Mouse (Mus musculus) forebrain, embryonic 11.5 days (tissue): ENCODE data around the gene Nags. TPM values are rescaled to one million over a fixed set of nuclear protein-coding genes. Genes with fewer than 3 reads are reported as not detected.
A peak's percentile ranks its signal among the peaks of the same experiment; 100 is the strongest.
"Not testable (repeated sequence)": the region's sequence is repeated elsewhere in the genome, so short reads cannot be mapped to it uniquely, and the experiment has no call there.

Source experiments
- ATAC-seq: fragments of 200-750 bp; cut with Nextera tagmentation; replicated peaks from 2 replicates; pipeline ENCODE4 v1.8.0; 2017; ENCODE audit warnings: moderate TSS enrichment; ENCODE audit not compliant: low FRiP score
- DNase-seq: peaks from one replicate; pipeline ENCODE4 v3.0.0-alpha.2; 2017; ENCODE audit warnings: low spot score
- H3K27ac ChIP-seq: fragments of 300-500 bp; sonication (generic); 2 replicates; pipeline ENCODE4 v1.5.1; 2014; ENCODE audit warnings: low read depth, low read length
- H3K27me3 ChIP-seq: fragments of 300-500 bp; sonication (generic); 2 replicates; pipeline ENCODE4 v1.6.1; 2014; ENCODE audit warnings: mild to moderate bottlenecking, low read length, mixed read lengths; ENCODE audit not compliant: control insufficient read depth, insufficient read depth
- H3K36me3 ChIP-seq: fragments of 300-500 bp; sonication (generic); 2 replicates; pipeline ENCODE4 v1.6.1; 2014; ENCODE audit warnings: mild to moderate bottlenecking, low read length, moderate library complexity, mixed read lengths; ENCODE audit not compliant: control insufficient read depth, insufficient read depth
- H3K4me1 ChIP-seq: fragments of 300-500 bp; sonication (generic); replicated peaks from 2 replicates; pipeline ENCODE4 v1.6.1; 2014; ENCODE audit warnings: low read length, mixed read lengths; ENCODE audit not compliant: control insufficient read depth, insufficient read depth
- H3K4me2 ChIP-seq: fragments of 300-500 bp; sonication (generic); 2 replicates; pipeline ENCODE4 v1.6.1; 2014; ENCODE audit warnings: low read depth, mild to moderate bottlenecking, low read length, moderate library complexity, mixed read lengths; ENCODE audit not compliant: severe bottlenecking
- H3K4me3 ChIP-seq: fragments of 300-500 bp; sonication (generic); 2 replicates; pipeline ENCODE4 v1.5.1; 2014; ENCODE audit warnings: low read depth, low read length
- H3K9ac ChIP-seq: fragments of 300-500 bp; sonication (generic); 2 replicates; pipeline ENCODE4 v1.6.1; 2014; ENCODE audit warnings: low read length
- H3K9me3 ChIP-seq: fragments of 300-500 bp; sonication (generic); 2 replicates; pipeline ENCODE4 v1.6.1; 2016; ENCODE audit warnings: low read length, mixed read lengths; ENCODE audit not compliant: control insufficient read depth
- WGBS: fragments of 180-500 bp; shearing (Covaris S2); extraction: QIAGEN DNeasy Blood & Tissue Kit; methylation state at CpG from one replicate; pipeline ENCODE4 v1.1.7; 2014; 5-methylcytosine and 5-hydroxymethylcytosine counted together
- polyA plus RNA-seq: library from polyadenylated mRNA; unstranded; fragments of >200 nt; fragmentation: Nextera tagmentation; extraction: Ambion mirVana; gene quantifications from 2 replicates; pipeline ENCODE4 v1.2.1, GENCODE M21; 2014

The Nags gene
- polyA plus RNA-seq, 1 experiment from 2014 or later = not detected

GRCm38 (mm10) chr11:102144957-102145470 lies 299 bp upstream of the Nags start:
- Histone ChIP-seq H3K4me1 (peaks cover 11% of the 10 kb centered on the region), H3K36me3 (no peaks in the 10 kb centered on the region), H3K27me3 (peaks cover 51% of the 10 kb centered on the region), H3K4me2 (peak overlapping the region; percentile 31; the same call in 1 of the 2 replicates), H3K9me3 (no peaks in the 10 kb centered on the region), H3K4me3 (peak overlapping the region; percentile 15; the same call in 1 of the 2 replicates), H3K9ac (no peak overlapping the region), H3K27ac (no peak overlapping the region)
- ATAC-seq (no peak), DNase-seq (no peak)
- WGBS = 23% methylated on average over 13 of the region's 13 CpGs

- ATAC-seq (no peak), DNase-seq (no peak)
- Histone ChIP-seq H3K36me3 (no peaks in the 10 kb centered on the region), H3K4me3 (0 out of 2 replicates have a peak overlapping the region, but pooled peaks have one; percentile 15), H3K4me2 (no peak overlapping the region), H3K4me1 (peaks cover 11% of the 10 kb centered on the region), H3K9me3 (no peaks in the 10 kb centered on the region), H3K9ac (no peak overlapping the region), H3K27ac (no peak overlapping the region), H3K27me3 (peaks cover 51% of the 10 kb centered on the region)
- WGBS = 6% methylated on average over 16 of the region's 16 CpGs
These were observed 692 bp downstream of the Nags start for GRCm38 (mm10) chr11:102146005-102146404.

DNA sequence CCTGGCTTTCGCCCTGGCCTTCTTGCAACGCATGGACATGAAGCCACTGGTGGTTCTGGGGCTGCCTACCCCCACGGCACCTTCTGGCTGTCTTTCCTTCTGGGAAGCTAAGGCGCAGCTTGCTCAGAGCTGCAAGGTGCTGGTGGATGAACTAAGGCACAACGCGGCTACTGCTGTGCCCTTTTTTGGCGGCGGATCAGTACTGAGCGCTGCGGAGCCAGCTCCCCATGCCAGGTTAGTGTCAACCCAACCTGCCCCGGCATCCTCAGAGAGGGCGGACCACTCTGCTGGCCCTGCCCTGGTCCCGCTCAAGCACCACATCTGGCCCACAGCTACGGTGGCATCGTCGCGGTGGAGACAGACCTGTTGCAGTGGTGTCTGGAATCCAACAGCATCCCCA lies 1.2 kb downstream of the Nags start:
- no peak overlapping the region for H3K4me3 ChIP-seq
- no peak overlapping the region for H3K27ac ChIP-seq
- peaks cover 11% of the 10 kb centered on the region for H3K4me1 ChIP-seq
- no peak overlapping the region for H3K9ac ChIP-seq
- no peak overlapping the region for H3K4me2 ChIP-seq
- no peak for ATAC-seq
- 8% methylated on average over 17 of the region's 17 CpGs for WGBS
- no peak for DNase-seq
- H3K27me3 ChIP-seq = peaks cover 51% of the 10 kb centered on the region
- H3K9me3 ChIP-seq = no peaks in the 10 kb centered on the region
- no peaks in the 10 kb centered on the region for H3K36me3 ChIP-seq

DNA sequence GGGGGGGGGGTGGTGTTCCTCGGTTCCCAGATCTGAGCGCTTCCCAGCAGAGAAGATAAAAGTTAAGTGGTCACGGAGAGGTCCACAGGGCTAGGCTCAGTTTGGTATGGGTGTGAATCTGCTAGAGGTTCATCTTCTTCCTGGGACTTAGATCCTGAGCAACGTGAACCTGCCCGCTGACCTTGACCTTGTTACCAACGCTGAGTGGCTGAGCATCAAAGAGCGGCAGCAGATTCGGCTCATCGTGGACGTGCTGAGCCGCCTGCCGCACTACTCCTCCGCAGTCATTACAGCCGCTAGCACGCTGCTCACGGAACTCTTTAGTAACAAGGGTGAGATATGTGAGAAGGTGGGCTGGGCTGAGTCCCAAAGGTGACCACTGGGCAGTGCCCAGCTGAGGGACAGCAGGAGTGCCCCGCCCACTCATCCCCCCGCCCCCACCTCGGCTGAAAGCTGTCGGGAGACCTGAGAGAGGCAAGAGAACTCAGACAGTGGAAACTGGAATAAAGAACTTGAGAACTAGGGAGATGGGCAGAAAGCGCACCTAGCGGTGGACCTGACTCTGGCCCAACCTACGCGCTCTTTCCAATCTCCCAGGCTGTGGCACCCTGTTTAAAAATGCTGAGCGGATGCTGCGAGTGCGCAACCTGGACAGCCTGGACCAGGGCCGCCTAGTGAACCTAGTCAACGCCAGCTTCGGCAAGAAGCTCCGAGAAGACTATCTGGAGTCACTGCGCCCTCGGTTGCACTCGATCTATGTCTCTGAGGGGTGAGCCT lies 2.1 kb downstream of the Nags start:
- peaks cover 51% of the 10 kb centered on the region for H3K27me3 ChIP-seq
- no peak overlapping the region for H3K4me3 ChIP-seq
- no peak for DNase-seq
- no peak overlapping the region for H3K9ac ChIP-seq
- no peaks in the 10 kb centered on the region for H3K36me3 ChIP-seq
- H3K9me3 ChIP-seq = no peaks in the 10 kb centered on the region
- 15% methylated on average over 34 of the region's 34 CpGs for WGBS
- H3K4me2 ChIP-seq = no peak overlapping the region
- no peak overlapping the region for H3K27ac ChIP-seq
- peaks cover 11% of the 10 kb centered on the region for H3K4me1 ChIP-seq
- no peak for ATAC-seq

DNA sequence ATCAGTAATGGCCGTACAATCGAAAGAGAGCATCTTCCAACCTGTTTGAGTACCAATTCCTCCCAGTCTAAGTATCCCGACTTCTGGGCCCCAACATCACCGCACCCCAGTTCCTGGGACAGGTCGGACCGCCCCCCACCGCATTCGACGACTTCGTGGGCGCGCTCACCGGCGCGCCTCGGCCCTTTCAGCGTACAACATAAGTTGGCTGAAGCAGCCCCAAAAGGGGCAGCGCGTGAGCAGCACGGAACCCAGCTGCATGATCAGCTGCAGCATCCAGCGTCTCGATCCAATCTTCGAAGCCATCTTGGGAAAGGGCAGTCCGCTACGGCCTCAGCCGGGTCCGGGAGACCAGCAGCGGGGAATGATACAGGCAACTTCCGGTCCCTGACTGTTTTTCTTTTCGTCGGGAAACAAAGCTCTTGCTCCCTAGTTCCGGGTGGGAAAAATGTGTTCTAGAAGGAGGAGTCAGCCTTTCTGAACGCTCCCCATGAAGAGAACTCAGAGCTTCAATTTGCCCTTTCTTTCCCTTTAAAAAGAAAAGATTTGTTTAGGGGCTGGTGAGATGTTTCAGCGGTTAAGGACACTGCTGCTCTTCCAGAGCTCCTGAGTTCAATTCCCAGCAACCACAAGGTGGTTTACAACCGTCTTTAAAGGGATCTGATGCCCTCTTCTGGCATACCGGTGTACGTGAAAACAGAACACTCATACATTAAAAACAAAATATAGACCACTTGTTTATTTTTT lies 10.9 kb downstream of the Nags start, which contains the start of gene Tmem101:
TSS of gene Tmem101 (minus strand) at position 366 of the 747 bp plus-strand sequence.
- Histone ChIP-seq H3K9ac (peak within 1 kb of the TSS; percentile 82), H3K4me2 (peak within 1 kb of the TSS; percentile 94), H3K4me1 (no peaks in the 10 kb centered on the region), H3K9me3 (no peaks in the 10 kb centered on the region), H3K4me3 (peak within 1 kb of the TSS; percentile 85), H3K36me3 (no peaks in the 10 kb centered on the region), H3K27me3 (no peaks in the 10 kb centered on the region), H3K27ac (peak within 1 kb of the TSS; percentile 53)
- under 1% methylated on average over 37 of the region's 37 CpGs for WGBS
- ATAC-seq (peak; percentile 79), DNase-seq (peak; percentile 91)

DNA sequence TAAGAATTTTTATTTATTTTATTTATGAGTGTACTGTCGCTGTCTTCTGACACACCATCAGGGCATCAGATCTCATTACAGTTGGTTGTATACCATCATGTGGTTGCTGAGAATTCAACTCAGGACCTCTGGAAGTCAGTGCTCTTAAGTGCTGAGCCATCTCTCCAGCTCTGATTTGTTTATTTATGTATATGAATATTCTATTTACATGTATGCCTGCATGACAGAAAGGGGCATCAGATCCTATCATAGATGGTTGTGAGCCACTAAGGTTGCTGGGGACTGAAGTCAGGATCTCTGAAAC lies 11.4 kb downstream of the Nags start:
- DNase-seq = no peak
- Histone ChIP-seq H3K36me3 (no peaks in the 10 kb centered on the region), H3K4me1 (no peaks in the 10 kb centered on the region), H3K9me3 (no peaks in the 10 kb centered on the region), H3K27ac (no peak overlapping the region), H3K27me3 (no peaks in the 10 kb centered on the region), H3K4me2 (no peak overlapping the region), H3K9ac (no peak overlapping the region), H3K4me3 (no peak overlapping the region)
- ATAC-seq = 0 out of 2 replicates have a peak, but pooled peaks have one; percentile 21
- WGBS = 8% methylated on average over 1 of the region's 1 CpGs

DNA sequence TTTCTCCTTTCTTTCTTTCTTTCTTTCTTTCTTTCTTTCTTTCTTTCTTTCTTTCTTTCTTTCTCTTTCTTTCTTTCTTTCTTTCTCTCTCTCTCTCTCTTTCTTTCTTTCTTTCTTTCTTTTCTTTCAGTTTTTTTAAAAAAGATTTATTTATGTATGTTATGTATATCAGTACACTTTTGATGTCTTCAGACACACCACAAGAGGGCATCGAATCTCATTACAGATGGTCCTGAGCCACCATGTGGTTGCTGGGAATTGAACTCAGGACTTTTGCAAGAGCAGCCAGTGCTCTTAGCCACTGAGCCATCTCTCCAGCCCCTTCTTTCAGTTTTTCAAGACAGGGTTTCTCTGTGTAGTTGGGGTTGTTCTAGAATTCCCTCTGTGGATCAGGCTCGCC lies 12.7 kb downstream of the Nags start:
- not testable (repeated sequence) for DNase-seq, H3K36me3 ChIP-seq, H3K4me1 ChIP-seq, H3K4me3 ChIP-seq, H3K9ac ChIP-seq, H3K27ac ChIP-seq, H3K9me3 ChIP-seq, H3K27me3 ChIP-seq, H3K4me2 ChIP-seq, ATAC-seq
- WGBS = 75% methylated on average over 2 of the region's 2 CpGs

DNA sequence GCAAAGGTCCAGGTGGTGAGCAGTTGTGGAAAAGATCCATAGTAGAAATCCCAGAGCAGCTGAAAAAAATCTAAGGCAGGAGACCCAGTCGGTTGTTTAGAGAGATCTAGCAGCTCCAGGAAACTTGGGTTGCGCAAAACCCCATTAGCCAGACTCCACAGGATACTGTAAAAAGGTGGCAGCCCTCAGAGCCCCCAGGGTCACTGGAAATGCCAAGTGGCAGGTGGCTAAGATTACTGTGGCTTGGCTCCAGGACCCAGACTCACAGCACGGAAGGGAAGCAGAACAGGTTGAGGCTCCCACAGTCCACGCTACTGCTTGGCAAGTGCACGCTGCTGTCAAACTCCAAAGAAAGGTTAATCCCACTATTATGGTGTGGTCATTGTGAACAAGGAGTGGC lies 14.5 kb downstream of the Nags start:
- Histone ChIP-seq H3K27ac (no peak overlapping the region), H3K9me3 (no peaks in the 10 kb centered on the region), H3K4me1 (no peaks in the 10 kb centered on the region), H3K9ac (no peak overlapping the region), H3K27me3 (no peaks in the 10 kb centered on the region), H3K4me2 (no peak overlapping the region), H3K36me3 (no peaks in the 10 kb centered on the region), H3K4me3 (no peak overlapping the region)
- 75% methylated on average over 5 of the region's 5 CpGs for WGBS
- DNase-seq (no peak), ATAC-seq (no peak)
